Mouse (Mus musculus): Measurements from ENCODE around the gene Stxbp2.

The Stxbp2 gene

GRCm38 (mm10) chr8:3683408-3684176 lies 52.8 kb downstream of the Stxbp2 start:
- DNase-seq (ENCODE audit: low spot score) = no peak

- DNase-seq (ENCODE audit: low spot score) = no peak
These were observed 53.8 kb downstream of the Stxbp2 start for GRCm38 (mm10) chr8:3684530-3684929.

GRCm38 (mm10) chr8:3685422-3685821 lies 54.7 kb downstream of the Stxbp2 start:
- no peak for DNase-seq (ENCODE audit: low spot score)

GRCm38 (mm10) chr8:3687537-3687936 lies 56.8 kb downstream of the Stxbp2 start:
- DNase-seq (ENCODE audit: low spot score) = no peak

- DNase-seq (ENCODE audit: low spot score) = no peak
These were observed 60.0 kb downstream of the Stxbp2 start for GRCm38 (mm10) chr8:3690774-3691173.

Measured in adipocyte (in vitro differentiated cells).